Mouse (Mus musculus) embryonic facial prominence, embryonic 11.5 days (tissue): ENCODE results near the gene Blnk. TPM values are rescaled to one million over a fixed set of nuclear protein-coding genes. Genes with fewer than 3 reads are reported as not detected.

Source experiments
- ATAC-seq: fragments of 200-750 bp; cut with Nextera tagmentation; replicated peaks from 2 replicates; pipeline ENCODE4 v1.8.0; 2017; ENCODE audit warnings: low read depth; ENCODE audit not compliant: insufficient number of reproducible peaks, low FRiP score, low TSS enrichment
- DNase-seq: peaks from one replicate; pipeline ENCODE4 v3.0.0-alpha.2; 2015; ENCODE audit warnings: low spot score
- H3K27ac ChIP-seq: fragments of 300-500 bp; sonication (generic); replicated peaks from 2 replicates; pipeline ENCODE4 v1.5.1; 2014; ENCODE audit warnings: mild to moderate bottlenecking, low read depth, low read length, control low read depth
- H3K27me3 ChIP-seq: fragments of 300-500 bp; sonication (generic); 2 replicates; pipeline ENCODE4 v1.6.1; 2014; ENCODE audit warnings: mild to moderate bottlenecking, low read length, moderate library complexity, mixed read lengths; ENCODE audit not compliant: control insufficient read depth, insufficient read depth
- H3K36me3 ChIP-seq: fragments of 300-500 bp; sonication (generic); replicated peaks from 2 replicates; pipeline ENCODE4 v1.6.1; 2014; ENCODE audit warnings: low read depth, mild to moderate bottlenecking, low read length, moderate library complexity, mixed read lengths; ENCODE audit not compliant: control insufficient read depth, insufficient read depth
- H3K4me1 ChIP-seq: fragments of 300-500 bp; sonication (generic); 2 replicates; pipeline ENCODE4 v1.6.1; 2014; ENCODE audit warnings: low read length, mixed read lengths; ENCODE audit not compliant: control insufficient read depth, insufficient read depth
- H3K4me2 ChIP-seq: fragments of 300-500 bp; sonication (generic); 2 replicates; pipeline ENCODE4 v1.6.1; 2014; ENCODE audit warnings: low read depth, mild to moderate bottlenecking, control low read depth, low read length, moderate library complexity
- H3K4me3 ChIP-seq: fragments of 300-500 bp; sonication (generic); 2 replicates; pipeline ENCODE4 v1.5.1; 2014; ENCODE audit warnings: low read depth, low read length, control low read depth
- H3K9ac ChIP-seq: fragments of 300-500 bp; sonication (generic); replicated peaks from 2 replicates; pipeline ENCODE4 v1.6.1; 2014; ENCODE audit warnings: mild to moderate bottlenecking, control low read depth, low read length
- H3K9me3 ChIP-seq: fragments of 300-500 bp; sonication (generic); replicated peaks from 2 replicates; pipeline ENCODE4 v1.6.1; 2016; ENCODE audit warnings: mild to moderate bottlenecking, low read length, inconsistent platforms, mixed read lengths; ENCODE audit not compliant: control insufficient read depth
- WGBS: fragments of 180-500 bp; shearing (Covaris S2); extraction: QIAGEN DNeasy Blood & Tissue Kit; methylation state at CpG from one replicate; pipeline ENCODE4 v1.1.7; 2014; 5-methylcytosine and 5-hydroxymethylcytosine counted together
- polyA plus RNA-seq: library from polyadenylated mRNA; unstranded; fragments of >200 nt; fragmentation: Nextera tagmentation; extraction: Ambion mirVana; gene quantifications from 2 replicates; pipeline ENCODE4 v1.2.1, GENCODE M21; 2014

Gene Blnk
- polyA plus RNA-seq, 1 experiment from 2014 or later: 1.2 TPM

GRCm38 (mm10) chr19:40970301-40970700, 24.0 kb downstream of the Blnk start:
- DNase-seq (no peak), ATAC-seq (no peak)
- Histone ChIP-seq H3K27ac (no peak overlapping the region), H3K4me1 (no peaks in the 10 kb centered on the region), H3K36me3 (no peaks in the 10 kb centered on the region), H3K9ac (no peak overlapping the region), H3K27me3 (no peaks in the 10 kb centered on the region), H3K4me3 (no peak overlapping the region), H3K4me2 (no peak overlapping the region), H3K9me3 (no peaks in the 10 kb centered on the region)
- 70% methylated on average over 4 of the region's 4 CpGs for WGBS

DNA sequence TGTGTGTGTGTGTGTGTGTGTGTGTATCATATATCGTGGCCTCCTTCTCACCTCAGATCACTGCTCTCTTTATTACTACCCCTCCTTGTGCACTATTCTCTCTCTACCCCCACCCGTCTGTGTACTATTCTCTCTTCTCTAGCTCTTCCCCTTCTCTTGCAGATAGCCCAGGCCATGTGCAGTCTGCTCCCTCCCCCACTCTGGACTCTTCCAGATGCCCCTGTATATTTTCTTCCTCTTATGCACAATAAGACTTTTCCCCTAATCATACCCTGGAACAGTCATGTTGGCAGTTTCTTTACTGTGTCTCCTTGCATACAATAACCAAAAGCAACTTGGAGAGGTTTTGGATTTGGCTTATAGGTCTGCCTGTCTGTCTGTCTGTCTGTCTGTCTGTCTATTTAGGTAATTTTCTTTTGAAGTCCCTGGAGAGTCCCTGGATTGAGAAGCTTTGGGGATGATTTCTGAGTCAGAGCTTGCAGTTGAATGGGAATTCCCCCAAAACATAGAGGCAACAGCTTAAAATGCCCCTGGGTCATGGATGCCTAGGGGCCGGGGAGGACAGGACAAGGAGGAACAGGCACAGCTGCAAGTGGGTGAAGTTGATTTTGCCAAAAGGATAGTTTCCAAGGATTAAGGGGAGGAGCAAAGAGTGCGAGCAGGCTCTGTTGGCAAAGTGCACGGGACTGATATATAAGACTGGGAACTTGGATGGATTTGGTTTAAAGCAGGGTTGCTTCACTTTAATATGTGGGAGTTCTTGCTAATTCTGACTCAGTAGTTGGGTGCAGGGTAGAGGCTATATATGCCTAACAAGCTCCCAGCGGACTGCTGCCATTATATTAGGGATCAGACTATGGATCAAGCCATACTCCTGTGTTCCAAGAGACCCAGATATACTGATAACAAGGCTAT, 29.1 kb downstream of the Blnk start:
- H3K9me3 ChIP-seq: no peaks in the 10 kb centered on the region
- ATAC-seq (no peak), DNase-seq (no peak)
- H3K4me3 ChIP-seq: no peak overlapping the region
- no peaks in the 10 kb centered on the region for H3K36me3 ChIP-seq
- H3K27me3 ChIP-seq: no peaks in the 10 kb centered on the region
- H3K9ac ChIP-seq: no peak overlapping the region
- H3K4me2 ChIP-seq: no peak overlapping the region
- no peaks in the 10 kb centered on the region for H3K4me1 ChIP-seq
- no peak overlapping the region for H3K27ac ChIP-seq
- 81% methylated on average over 6 of the region's 6 CpGs for WGBS

GRCm38 (mm10) chr19:40964367-40964891, 29.9 kb downstream of the Blnk start:
- Histone ChIP-seq H3K36me3 (no peaks in the 10 kb centered on the region), H3K4me3 (no peak overlapping the region), H3K27me3 (no peaks in the 10 kb centered on the region), H3K4me1 (no peaks in the 10 kb centered on the region), H3K27ac (no peak overlapping the region), H3K4me2 (no peak overlapping the region), H3K9ac (no peak overlapping the region), H3K9me3 (no peaks in the 10 kb centered on the region)
- 72% methylated on average over 3 of the region's 3 CpGs for WGBS
- no peak for DNase-seq
- no peak for ATAC-seq

DNA sequence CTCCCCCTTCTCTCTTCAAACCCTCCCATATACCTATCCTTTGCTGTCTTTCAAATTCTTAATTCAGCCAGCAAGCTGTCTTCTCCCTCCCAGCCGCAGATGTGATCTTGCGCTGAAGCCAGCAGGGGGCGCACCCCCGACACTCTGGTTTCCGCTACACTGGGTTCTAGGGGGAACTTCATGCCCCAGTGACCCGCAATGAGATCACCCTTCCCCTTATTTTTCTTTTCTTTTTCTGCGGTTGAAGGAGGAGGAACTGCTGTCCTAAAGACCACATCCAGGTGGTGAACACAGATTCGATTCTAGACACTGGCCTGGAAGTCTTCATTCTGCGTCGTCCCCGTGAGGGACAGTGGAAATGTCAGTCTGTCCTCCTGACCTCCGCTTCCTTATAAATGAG, 31.3 kb downstream of the Blnk start:
- H3K4me1 ChIP-seq: no peaks in the 10 kb centered on the region
- 52% methylated on average over 12 of the region's 12 CpGs for WGBS
- no peak overlapping the region for H3K4me2 ChIP-seq
- no peak overlapping the region for H3K27ac ChIP-seq
- no peaks in the 10 kb centered on the region for H3K27me3 ChIP-seq
- H3K9me3 ChIP-seq: no peaks in the 10 kb centered on the region
- no peaks in the 10 kb centered on the region for H3K36me3 ChIP-seq
- DNase-seq (peak; percentile 64), ATAC-seq (no peak)
- H3K9ac ChIP-seq: no peak overlapping the region
- no peak overlapping the region for H3K4me3 ChIP-seq

DNA sequence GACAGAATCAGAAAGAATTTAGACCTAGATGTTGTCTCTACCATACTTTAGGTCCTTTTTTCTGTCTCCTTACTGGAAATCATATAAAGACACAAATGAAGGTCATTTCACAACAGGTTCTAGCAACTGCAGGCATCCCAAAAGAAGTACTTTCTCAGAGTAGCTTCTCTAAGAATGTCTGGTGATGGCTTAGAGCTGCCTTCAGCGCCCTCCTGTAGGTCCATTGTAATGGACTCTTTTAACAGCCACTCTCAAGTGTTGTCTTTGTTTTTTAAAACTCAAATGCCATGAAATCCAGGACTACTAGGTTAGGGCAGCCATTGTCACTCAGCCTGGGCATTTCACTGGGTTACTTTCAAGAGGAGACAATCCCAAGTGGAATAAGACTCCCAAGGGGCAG, 35.4 kb downstream of the Blnk start:
- no peak for DNase-seq
- Histone ChIP-seq H3K36me3 (no peaks in the 10 kb centered on the region), H3K27ac (no peak overlapping the region), H3K4me3 (no peak overlapping the region), H3K9ac (no peak overlapping the region), H3K9me3 (no peaks in the 10 kb centered on the region), H3K4me1 (no peaks in the 10 kb centered on the region), H3K27me3 (no peaks in the 10 kb centered on the region), H3K4me2 (no peak overlapping the region)
- ATAC-seq: no peak
- 18% methylated on average over 1 of the region's 1 CpGs for WGBS

- H3K9ac ChIP-seq: no peak overlapping the region
- H3K9me3 ChIP-seq: no peaks in the 10 kb centered on the region
- H3K4me1 ChIP-seq: no peaks in the 10 kb centered on the region
- H3K4me3 ChIP-seq: no peak overlapping the region
- H3K27ac ChIP-seq: no peak overlapping the region
- WGBS: 83% methylated on average over 4 of the region's 4 CpGs
- no peak overlapping the region for H3K4me2 ChIP-seq
- ATAC-seq (no peak), DNase-seq (no peak)
- H3K27me3 ChIP-seq: no peaks in the 10 kb centered on the region
- no peaks in the 10 kb centered on the region for H3K36me3 ChIP-seq
Measured at GRCm38 (mm10) chr19:40946937-40947577, 47.3 kb downstream of the Blnk start.

DNA sequence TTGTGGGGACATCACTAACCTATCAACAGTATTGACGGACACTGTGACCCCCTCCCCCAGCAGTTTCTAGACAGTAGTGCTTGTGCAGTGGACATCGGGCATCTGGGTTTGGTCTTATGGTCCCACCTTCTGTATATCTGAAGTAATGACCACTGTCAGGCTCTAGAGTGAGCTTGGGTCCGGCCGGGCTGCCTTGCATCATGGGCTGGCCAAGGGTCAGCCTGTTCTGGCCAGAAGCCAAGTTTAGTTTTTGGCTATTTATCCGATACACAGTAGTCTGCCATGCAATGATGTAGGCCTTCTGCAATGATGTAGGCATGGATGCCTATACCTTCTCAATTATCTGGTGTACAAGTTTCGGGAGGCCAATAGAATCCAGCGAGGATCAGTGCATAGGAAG, 50.8 kb downstream of the Blnk start:
- H3K4me3 ChIP-seq: no peak overlapping the region
- DNase-seq (no peak), ATAC-seq (no peak)
- no peak overlapping the region for H3K4me2 ChIP-seq
- no peaks in the 10 kb centered on the region for H3K36me3 ChIP-seq
- H3K9ac ChIP-seq: no peak overlapping the region
- no peaks in the 10 kb centered on the region for H3K27me3 ChIP-seq
- no peaks in the 10 kb centered on the region for H3K4me1 ChIP-seq
- no peak overlapping the region for H3K27ac ChIP-seq
- H3K9me3 ChIP-seq: no peaks in the 10 kb centered on the region
- WGBS: 92% methylated on average over 7 of the region's 7 CpGs

GRCm38 (mm10) chr19:40936038-40936437, 58.3 kb downstream of the Blnk start:
- Histone ChIP-seq H3K9me3 (no peaks in the 10 kb centered on the region), H3K9ac (no peak overlapping the region), H3K4me3 (no peak overlapping the region), H3K27ac (no peak overlapping the region), H3K27me3 (no peaks in the 10 kb centered on the region), H3K4me1 (no peaks in the 10 kb centered on the region), H3K4me2 (no peak overlapping the region), H3K36me3 (no peaks in the 10 kb centered on the region)
- WGBS: 37% methylated on average over 5 of the region's 5 CpGs
- ATAC-seq (no peak), DNase-seq (no peak)
